Mouse (Mus musculus) effector memory CD4-positive, alpha-beta T cell, adult 7 months (primary cell): ENCODE data around the gene Cope. TPM values are rescaled to one million over a fixed set of nuclear protein-coding genes. Genes with fewer than 3 reads are reported as not detected.

Experiments
- polyA plus RNA-seq: library from polyadenylated mRNA; unstranded; fragments of 100-300 nt; shearing (Covaris generic); gene quantifications from one replicate; pipeline ENCODE4 v1.2.1, GENCODE M21; 2017

Cope gene
- polyA plus RNA-seq, result 268 TPM

DNA sequence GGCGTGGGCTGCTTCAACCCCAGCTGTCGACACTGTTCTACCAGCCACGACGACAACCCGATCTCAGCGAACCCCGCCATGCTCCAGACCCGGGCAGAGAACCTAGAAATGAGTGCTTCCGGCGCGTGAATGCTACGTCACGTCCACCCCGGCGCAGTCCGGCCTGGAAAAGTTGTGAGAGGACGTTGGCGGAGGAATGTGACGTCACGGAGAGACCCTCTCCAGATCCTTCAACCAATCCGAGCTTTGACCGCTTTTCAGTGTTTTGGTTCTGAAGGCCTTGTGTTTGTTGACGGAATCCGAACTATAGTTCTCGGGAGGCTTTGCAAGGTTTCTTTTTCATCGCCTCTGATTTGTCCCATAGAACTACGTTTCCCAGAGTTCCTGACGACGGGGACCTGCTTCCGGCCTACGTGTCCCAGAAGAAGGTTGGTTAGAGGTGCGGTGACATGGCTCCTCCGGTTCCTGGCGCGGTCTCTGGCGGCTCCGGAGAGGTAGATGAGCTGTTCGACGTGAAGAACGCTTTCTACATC is at the start of gene Cope, which contains the start of gene Ddx49:
TSS of gene Cope (plus strand) at position 161 of the 533 bp plus-strand sequence.
TSS of gene Ddx49 (minus strand) at position 132 of the 533 bp plus-strand sequence.

DNA sequence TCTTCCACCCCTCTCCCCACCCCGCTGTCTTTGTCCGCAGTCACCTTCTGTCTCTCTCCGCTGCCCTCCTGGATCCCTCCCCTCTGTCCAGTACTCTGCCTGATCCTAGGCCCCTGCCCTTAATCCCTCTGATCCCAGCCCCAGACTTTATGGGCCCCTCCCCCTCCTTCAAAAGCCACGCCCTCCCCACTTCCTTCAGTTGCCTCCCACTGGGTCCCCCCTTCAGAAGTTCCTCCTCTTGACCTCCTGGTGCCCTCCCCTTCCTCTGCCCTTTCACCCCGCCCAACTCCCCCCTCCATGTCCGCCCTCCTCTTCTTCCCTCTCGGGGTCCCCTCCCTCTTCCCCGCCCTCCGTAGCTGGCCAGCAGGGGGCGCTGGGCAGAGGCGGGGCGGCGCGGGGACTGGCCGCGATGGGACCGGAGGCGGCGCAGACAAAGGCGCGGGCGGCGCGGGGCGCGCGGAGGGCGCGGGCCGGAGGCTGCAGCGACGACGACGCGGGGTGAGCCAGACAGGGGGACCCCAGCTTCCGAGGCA is 19.6 kb upstream of the Cope start, which contains the start of gene Homer3:
TSS of gene Homer3 (plus strand) at position 225 of the 533 bp plus-strand sequence.

DNA sequence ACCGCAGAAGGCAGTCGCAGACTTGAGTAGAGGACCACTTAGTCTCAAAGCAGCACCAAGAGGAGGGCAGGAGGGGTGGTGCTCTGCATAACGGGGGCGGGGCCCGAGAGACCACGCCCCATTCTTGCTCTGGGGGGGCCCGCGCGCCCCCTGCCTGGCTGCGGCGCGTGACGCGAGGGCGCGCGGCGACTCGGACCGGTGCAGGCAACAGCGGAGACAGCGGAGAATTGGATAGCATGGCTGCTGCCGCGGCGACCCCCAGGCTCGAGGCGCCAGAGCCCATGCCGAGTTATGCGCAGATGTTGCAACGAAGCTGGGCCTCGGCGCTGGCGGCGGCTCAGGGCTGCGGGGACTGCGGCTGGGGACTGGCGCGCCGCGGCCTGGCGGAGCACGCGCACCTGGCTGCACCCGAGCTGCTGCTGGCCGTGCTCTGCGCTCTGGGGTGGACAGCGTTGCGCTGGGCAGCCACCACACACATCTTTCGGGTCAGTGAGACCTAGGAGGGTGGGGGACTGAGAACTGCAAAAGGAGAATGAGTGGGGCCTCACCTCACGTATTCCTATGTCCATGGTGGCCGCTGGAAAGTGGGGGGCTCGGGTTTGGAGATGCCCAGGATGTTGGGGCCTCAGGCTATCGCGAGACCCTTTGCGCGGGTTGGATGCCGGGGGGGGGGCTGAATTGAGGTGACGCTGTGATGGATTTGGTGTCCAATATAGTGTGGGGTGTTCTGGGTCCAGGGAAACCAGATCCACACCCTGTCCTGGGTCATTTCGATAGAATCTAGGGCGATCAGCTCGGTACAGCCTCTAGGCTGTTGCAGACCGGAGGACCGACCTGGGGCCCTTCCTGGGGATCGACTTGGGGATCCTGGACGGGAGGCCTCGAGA is 13.5 kb downstream of the Cope start, which contains the start of gene Cers1:
TSS of gene Cers1 (plus strand) at position 152 of the 887 bp plus-strand sequence.

DNA sequence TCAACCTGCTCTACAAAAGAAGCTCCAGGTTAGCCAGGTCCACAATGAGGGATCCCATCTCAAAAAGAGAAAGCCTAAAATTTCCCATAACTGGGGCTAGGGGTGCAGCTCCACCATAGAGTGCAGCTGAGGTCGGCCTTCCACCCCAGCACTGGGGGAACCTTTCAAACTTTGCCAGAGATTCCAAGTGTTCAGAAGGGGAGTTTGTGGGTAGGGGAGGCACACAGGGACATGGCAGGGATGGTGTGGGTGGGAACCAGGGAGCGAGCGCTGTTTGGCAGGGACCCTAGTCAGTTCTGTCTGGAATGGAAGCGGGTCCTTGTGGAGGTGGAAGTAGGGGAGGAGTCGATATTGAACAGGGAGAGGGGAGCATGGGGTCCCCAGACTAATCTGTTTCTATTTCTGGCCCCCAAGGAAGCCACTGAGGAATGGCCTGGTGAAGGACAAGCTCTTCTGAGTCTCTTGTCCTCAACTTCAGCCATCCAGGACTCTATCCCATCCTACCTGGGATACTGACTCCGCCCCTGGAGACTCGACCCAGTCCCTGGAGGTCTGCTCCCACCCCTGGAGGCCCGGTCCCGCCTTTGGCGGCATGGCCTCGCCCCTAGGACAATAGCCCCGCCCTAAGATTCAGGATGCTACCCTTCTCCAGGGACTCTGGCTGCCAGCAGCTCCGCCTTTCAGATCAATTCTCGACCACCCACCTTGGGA is 27.0 kb downstream of the Cope start, which contains the start of gene Gdf1:
TSS of gene Gdf1 (plus strand) at position 694 of the 711 bp plus-strand sequence.

DNA sequence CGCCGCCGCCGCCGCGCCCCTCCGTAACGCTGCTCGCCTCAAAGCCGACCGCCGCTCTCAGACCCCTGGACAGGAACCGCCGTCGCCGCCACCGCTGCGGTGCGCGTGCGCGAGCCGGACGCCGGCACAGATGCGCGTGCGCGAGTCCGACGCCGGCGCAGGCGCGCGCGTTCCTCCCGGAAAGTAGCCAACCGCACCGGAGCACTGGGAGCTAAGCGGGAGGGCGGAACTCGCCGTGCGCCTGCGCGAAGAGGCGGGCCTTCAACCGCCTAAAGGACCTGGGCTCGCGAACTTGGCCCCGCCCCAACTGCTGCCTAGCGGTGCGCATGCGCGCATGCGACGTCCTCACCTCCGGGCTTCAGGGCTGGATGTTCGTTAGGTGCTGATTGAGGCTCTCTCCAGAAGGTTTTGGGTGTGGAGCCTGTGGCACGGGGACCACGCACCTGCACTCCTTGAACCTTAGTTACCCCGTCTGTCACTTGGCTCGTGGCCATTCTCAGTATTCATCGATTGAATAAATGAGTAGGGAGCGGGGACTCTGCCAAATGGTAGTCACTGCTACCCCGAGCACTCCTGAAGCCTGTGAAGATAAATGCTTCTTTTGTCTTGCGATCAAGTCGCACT is 51.0 kb downstream of the Cope start, which contains the start of gene Upf1:
TSS of gene Upf1 (minus strand) at position 85 of the 624 bp plus-strand sequence.

Other genes with a start within 250 kb of the Cope start
- gene Tm6sf2, start 229.6 kb upstream of the Cope start, polyA plus RNA-seq, result not detected
- gene Hapln4, start 219.1 kb upstream of the Cope start, polyA plus RNA-seq, result not detected
- not detected for gene Ncan, start 181.6 kb upstream of the Cope start, polyA plus RNA-seq
- gene Nr2c2ap, start 171.2 kb upstream of the Cope start, polyA plus RNA-seq, result 35.4 TPM
- gene Rfxank, start 163.4 kb upstream of the Cope start, polyA plus RNA-seq, result 22.4 TPM
- 41.0 TPM for gene Borcs8, start 163.0 kb upstream of the Cope start, polyA plus RNA-seq
- gene Mef2b, start 162.8 kb upstream of the Cope start, polyA plus RNA-seq, result 0.49 TPM
- gene Tmem161a, start 130.2 kb upstream of the Cope start, polyA plus RNA-seq, result 40.5 TPM
- gene Slc25a42, start 90.2 kb upstream of the Cope start, polyA plus RNA-seq, result 5.2 TPM
- 27.4 TPM for gene Sugp2, start 68.3 kb upstream of the Cope start, polyA plus RNA-seq
- gene Armc6, start 68.1 kb upstream of the Cope start, polyA plus RNA-seq, result 11.4 TPM
- gene Homer3, start 19.7 kb upstream of the Cope start, polyA plus RNA-seq, result 0.74 TPM
- 44.5 TPM for gene Ddx49, start within 50 bp of the Cope start, polyA plus RNA-seq
- gene Cers1, start 13.3 kb downstream of the Cope start, polyA plus RNA-seq, result 0.16 TPM
- gene Gdf1, start 27.3 kb downstream of the Cope start, polyA plus RNA-seq, result 0.52 TPM
- gene Upf1, start 50.8 kb downstream of the Cope start, polyA plus RNA-seq, result 68.5 TPM
- gene Comp, start 71.0 kb downstream of the Cope start, polyA plus RNA-seq, result 2.8 TPM
- gene Crtc1, start 137.1 kb downstream of the Cope start, polyA plus RNA-seq, result 7.0 TPM
- gene Klhl26, start 174.4 kb downstream of the Cope start, polyA plus RNA-seq, result 9.9 TPM
- gene Tmem59l, start 184.8 kb downstream of the Cope start, polyA plus RNA-seq, result not detected
- gene Crlf1, start 190.6 kb downstream of the Cope start, polyA plus RNA-seq, result not detected
- gene Rex1bd, start 204.2 kb downstream of the Cope start, polyA plus RNA-seq, result 57.8 TPM
- 1,269 TPM for gene Uba52, start 208.3 kb downstream of the Cope start, polyA plus RNA-seq
- gene Fkbp8, start 225.2 kb downstream of the Cope start, polyA plus RNA-seq, result 378 TPM
- 64.6 TPM for gene Kxd1, start 225.4 kb downstream of the Cope start, polyA plus RNA-seq
- gene Ell, start 236.9 kb downstream of the Cope start, polyA plus RNA-seq, result 38.5 TPM